ENCODE assay signal across 9 mouse cellular contexts in genomic region chr7:44462218-44463055, GRCm38 (mm10). TPM values are rescaled to one million over a fixed set of nuclear protein-coding genes. Genes with fewer than 3 reads are reported as not detected.
DNase-seq lines count a peak whose midpoint lies in the region; ATAC-seq lines count a peak whose summit lies in the region.
"Had no signal": no experiment of that assay in that cellular context is flagged by ENCODE, and none has a peak within 500 bp of the region (broad histone marks: within the 10 kb centered on the region; RNA-seq: fewer than 3 reads in every experiment).

No protein-coding gene starts in this region.

- H3K27ac ChIP-seq in embryonic facial prominence, embryonic 15.5 days (replicated peaks): no peak overlapping the region
- no peak overlapping the region for H3K27ac ChIP-seq in midbrain, embryonic 14.5 days (replicated peaks; ENCODE audit: low read depth, low read length)

- peaks cover 13% of the 10 kb centered on the region; the same call in 1 of the 2 replicates for H3K4me1 ChIP-seq in embryonic facial prominence, embryonic 15.5 days
- peaks cover 26% of the 10 kb centered on the region for H3K4me1 ChIP-seq in midbrain, embryonic 14.5 days (ENCODE audit: control insufficient read depth, insufficient read depth, low read length)

- H3K27me3 ChIP-seq in embryonic facial prominence, embryonic 15.5 days: peaks cover 54% of the 10 kb centered on the region
- no peaks in the 10 kb centered on the region for H3K27me3 ChIP-seq in midbrain, embryonic 14.5 days (ENCODE audit: control insufficient read depth, insufficient read depth, low read length)

- WGBS in embryonic facial prominence, embryonic 15.5 days: 21% methylated on average over 77 of the region's 77 CpGs
- 32% methylated on average over 77 of the region's 77 CpGs for WGBS in midbrain, embryonic 14.5 days

- no peak overlapping the region for H3K9ac ChIP-seq in embryonic facial prominence, embryonic 15.5 days
- H3K9ac ChIP-seq in midbrain, embryonic 14.5 days (replicated peaks; ENCODE audit: low read length): no peak overlapping the region

- no peaks in the 10 kb centered on the region for H3K9me3 ChIP-seq in embryonic facial prominence, embryonic 15.5 days (replicated peaks)
- H3K9me3 ChIP-seq in midbrain, embryonic 14.5 days (ENCODE audit: control insufficient read depth, low read length): no peaks in the 10 kb centered on the region

- peak; percentile 15 to 29 for DNase-seq in frontal cortex, postnatal 14 days (ENCODE audit: low spot score in 2 of 2)
- no peak for DNase-seq in frontal cortex, adult 2 months (ENCODE audit: extremely low spot score in 1 of 2, low spot score in 1 of 2)
- DNase-seq in spleen, postnatal 14 days (ENCODE audit: low spot score in 2 of 2): peak; percentile 9 to 41
- DNase-seq in spleen, adult 18-20 months: no peak
- DNase-seq in kidney, postnatal 10 days: peak; percentile 64
- peak; percentile 60 for DNase-seq in midbrain, embryonic 14.5 days
- no peak for DNase-seq in frontal cortex, postnatal 36 days (ENCODE audit: low spot score in 2 of 2)

- H3K4me3 ChIP-seq in embryonic facial prominence, embryonic 15.5 days (replicated peaks): peak overlapping the region; percentile 25
- no peak overlapping the region for H3K4me3 ChIP-seq in midbrain, embryonic 14.5 days (replicated peaks; ENCODE audit: low read depth, low read length)

- no peak for ATAC-seq in embryonic facial prominence, embryonic 15.5 days (ENCODE audit: insufficient number of reproducible peaks, low FRiP score, low TSS enrichment, low read depth)
- no peak for ATAC-seq in midbrain, embryonic 14.5 days (ENCODE audit: low FRiP score, low TSS enrichment)

- H3K4me2 ChIP-seq in embryonic facial prominence, embryonic 15.5 days (replicated peaks): peak overlapping the region; percentile 45
- H3K4me2 ChIP-seq in midbrain, embryonic 14.5 days (ENCODE audit: low read length): no peak overlapping the region

- H3K36me3 ChIP-seq in embryonic facial prominence, embryonic 15.5 days: no peaks in the 10 kb centered on the region; the same call in 1 of the 2 replicates
- peaks cover 72% of the 10 kb centered on the region for H3K36me3 ChIP-seq in midbrain, embryonic 14.5 days (ENCODE audit: control insufficient read depth, insufficient read depth, low read length)
- H3K36me3 ChIP-seq: G1E had no signal

RNA-seq across cellular contexts. Expression of gene Aspdh, which starts 2.8 kb away (rescaled TPM):
- 12.2 and 14.4 TPM in 2 replicates for polyA plus RNA-seq in frontal cortex, adult 2 months (2012; rRNA removed)
- 0.20 and 0.81 TPM in 2 replicates for polyA plus RNA-seq in embryonic facial prominence, embryonic 15.5 days (2015; fragmentation: Nextera tagmentation; extraction: Ambion mirVana)
- polyA plus RNA-seq in midbrain, embryonic 14.5 days (2014; fragmentation: Nextera tagmentation; extraction: Ambion mirVana): 8.6 and 8.9 TPM in 2 replicates
- polyA plus RNA-seq: G1E had no signal

RNA-seq across cellular contexts. Expression of gene Josd2, which starts 5.3 kb away (rescaled TPM):
- 169 and 184 TPM in 2 replicates for polyA plus RNA-seq in frontal cortex, adult 2 months (2012; rRNA removed)
- polyA plus RNA-seq in embryonic facial prominence, embryonic 15.5 days (2015; fragmentation: Nextera tagmentation; extraction: Ambion mirVana): 121 and 124 TPM in 2 replicates
- polyA plus RNA-seq in midbrain, embryonic 14.5 days (2014; fragmentation: Nextera tagmentation; extraction: Ambion mirVana): 27.9 and 32.5 TPM in 2 replicates

RNA-seq across cellular contexts. Expression of gene Lrrc4b, which starts 33.6 kb away (rescaled TPM):
- polyA plus RNA-seq in frontal cortex, adult 2 months (2012; rRNA removed): 230 and 247 TPM in 2 replicates
- 1.3 TPM in 2 replicates for polyA plus RNA-seq in embryonic facial prominence, embryonic 15.5 days (2015; fragmentation: Nextera tagmentation; extraction: Ambion mirVana)
- polyA plus RNA-seq in midbrain, embryonic 14.5 days (2014; fragmentation: Nextera tagmentation; extraction: Ambion mirVana): 28.4 and 39.0 TPM in 2 replicates
- polyA plus RNA-seq: G1E had no signal

RNA-seq across cellular contexts. Expression of gene Emc10, which starts 33.9 kb away (rescaled TPM):
- 252 and 282 TPM in 2 replicates for polyA plus RNA-seq in frontal cortex, adult 2 months (2012; rRNA removed)
- 140 and 149 TPM in 2 replicates for polyA plus RNA-seq in embryonic facial prominence, embryonic 15.5 days (2015; fragmentation: Nextera tagmentation; extraction: Ambion mirVana)
- 152 and 163 TPM in 2 replicates for polyA plus RNA-seq in midbrain, embryonic 14.5 days (2014; fragmentation: Nextera tagmentation; extraction: Ambion mirVana)

RNA-seq across cellular contexts. Expression of gene Fam71e1, which starts 33.9 kb away (rescaled TPM):
- 27.3 and 33.6 TPM in 2 replicates for polyA plus RNA-seq in frontal cortex, adult 2 months (2012; rRNA removed)
- 12.0 and 14.7 TPM in 2 replicates for polyA plus RNA-seq in embryonic facial prominence, embryonic 15.5 days (2015; fragmentation: Nextera tagmentation; extraction: Ambion mirVana)
- 26.8 and 28.6 TPM in 2 replicates for polyA plus RNA-seq in midbrain, embryonic 14.5 days (2014; fragmentation: Nextera tagmentation; extraction: Ambion mirVana)

Comparison
In these comparisons a context has a peak if more than half of its experiments do, and no peak if none do; other contexts are left out.
1. DNase-seq: peak in frontal cortex, postnatal 14 days (2 of 2), spleen, postnatal 14 days (2 of 2), kidney, postnatal 10 days (single experiment) and midbrain, embryonic 14.5 days (single experiment); none in frontal cortex, adult 2 months (0 of 2), spleen, adult 18-20 months (0 of 2) and frontal cortex, postnatal 36 days (0 of 2).
2. RNA of gene Lrrc4b, which starts 33.6 kb away (polyA plus RNA-seq): 230 to 247 TPM in frontal cortex, adult 2 months and 28.4 to 39.0 TPM in midbrain, embryonic 14.5 days; 1.3 TPM in embryonic facial prominence, embryonic 15.5 days; every median in the first group is over 10 times any median in the second.